Mouse (Mus musculus) megakaryocyte, embryonic 14.5 days (primary cell): ENCODE results near the gene Tmem132c. TPM values are rescaled to one million over a fixed set of nuclear protein-coding genes. Genes with fewer than 3 reads are reported as not detected.

Experiments
- H3K27me3 ChIP-seq: replicated peaks from 2 replicates; pipeline ENCODE3; 2012; ENCODE audit warnings: inconsistent platforms
- H3K36me3 ChIP-seq: replicated peaks from 2 replicates; pipeline ENCODE3; 2012; ENCODE audit warnings: low read length, inconsistent platforms, mixed read lengths
- H3K4me1 ChIP-seq: 2 replicates; pipeline ENCODE4 v1.6.1; 2012; ENCODE audit warnings: inconsistent platforms
- H3K4me3 ChIP-seq: replicated peaks from 2 replicates; pipeline ENCODE3; 2012; ENCODE audit warnings: moderate library complexity, mild to moderate bottlenecking, inconsistent platforms
- H3K9me3 ChIP-seq: 2 replicates; pipeline ENCODE4 v1.6.1; 2012; ENCODE audit warnings: inconsistent platforms
- FLI1 ChIP-seq: IDR thresholded peaks from 2 replicates; pipeline ENCODE4 v1.6.1; 2012; ENCODE audit warnings: low read length, inconsistent platforms, mixed read lengths
- GATA1 ChIP-seq: IDR thresholded peaks from 3 replicates; pipeline ENCODE4 v1.6.1; 2012; ENCODE audit warnings: mixed read lengths, low read length, inconsistent platforms, borderline replicate concordance
- polyA plus RNA-seq: library from polyadenylated mRNA; stranded (reverse); fragments of >175 nt; gene quantifications from 2 replicates; pipeline ENCODE4 v1.2.3, GENCODE M21; 2012; ENCODE audit warnings: low replicate concordance; ENCODE audit not compliant: insufficient read depth

Gene Tmem132c
- polyA plus RNA-seq: not detected in 2 replicates

DNA sequence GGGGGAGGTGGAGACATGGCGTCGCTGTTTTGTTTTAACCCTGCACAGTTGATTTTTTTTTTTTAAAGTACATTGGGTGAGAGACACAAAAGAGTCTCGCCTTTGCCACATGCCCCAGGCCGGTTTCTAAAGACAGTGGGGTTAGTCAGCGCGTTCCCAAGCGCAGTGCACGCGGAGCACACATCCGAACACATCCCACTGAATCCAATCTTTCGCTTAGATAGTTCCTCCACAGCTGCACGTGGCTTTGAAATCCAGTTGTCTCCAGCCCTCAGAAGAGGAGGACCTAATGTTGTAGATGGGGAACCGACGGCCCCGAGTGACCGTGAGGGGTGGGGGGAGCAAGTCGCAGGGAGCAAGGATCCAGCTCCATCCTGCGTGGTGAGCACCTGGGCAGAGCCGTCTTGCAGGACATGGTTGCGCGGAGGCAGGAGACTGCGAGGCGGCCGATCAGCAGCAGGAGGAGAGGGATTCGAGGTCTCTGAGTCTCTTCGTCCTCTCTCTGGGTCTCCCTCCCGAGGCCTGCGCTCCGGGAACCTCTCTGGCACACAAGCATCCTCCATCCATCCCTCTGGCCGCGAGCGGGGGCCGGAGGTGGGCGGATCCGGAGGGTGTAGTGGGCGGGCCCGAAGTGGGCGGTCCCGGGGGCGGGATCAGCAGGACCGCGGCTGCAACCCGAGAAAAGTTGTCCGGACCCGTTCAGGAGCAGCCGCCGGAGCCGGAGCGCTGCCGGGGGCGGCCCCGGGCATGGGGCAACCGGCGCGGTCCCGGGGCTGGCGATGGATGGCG is at the start of gene Tmem132c:
Tmem132c (plus strand) TSS at position 673 of the 789 bp plus-strand sequence.
- peaks cover 41% of the 10 kb centered on the region for H3K27me3 ChIP-seq
- peaks cover 7% of the 10 kb centered on the region; the same call in 1 of the 2 replicates for H3K4me1 ChIP-seq
- H3K9me3 ChIP-seq: peaks cover 47% of the 10 kb centered on the region
- H3K36me3 ChIP-seq: no peaks in the 10 kb centered on the region
- TF ChIP-seq GATA1: no peak
- no peak for TF ChIP-seq FLI1
- H3K4me3 ChIP-seq: peak within 1 kb of the TSS; percentile 66

DNA sequence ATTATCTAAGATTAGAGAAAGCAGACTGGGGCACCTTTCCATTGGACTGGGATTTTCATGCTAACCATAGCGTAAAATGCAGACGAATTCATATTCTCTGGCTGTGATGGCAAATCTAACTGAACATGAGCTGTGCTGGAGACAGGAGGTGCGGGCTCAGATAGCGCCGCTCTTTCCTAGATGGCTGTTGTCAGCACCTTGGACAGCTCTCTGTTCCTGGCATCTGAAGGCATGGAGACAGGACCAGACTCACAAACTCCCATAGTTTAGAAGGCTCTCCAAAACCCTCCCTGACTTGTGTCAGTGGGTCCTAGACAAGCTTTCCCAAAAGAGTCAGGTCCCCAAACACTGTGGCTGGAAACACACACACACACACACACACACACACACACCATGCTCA is 49.7 kb upstream of the Tmem132c start:
- Histone ChIP-seq H3K9me3 (peaks cover 72% of the 10 kb centered on the region), H3K36me3 (no peaks in the 10 kb centered on the region), H3K27me3 (no peaks in the 10 kb centered on the region), H3K4me1 (no peaks in the 10 kb centered on the region), H3K4me3 (no peak overlapping the region)
- TF ChIP-seq FLI1 (no peak), GATA1 (no peak)

GRCm38 (mm10) chr5:127198850-127199249 is 42.8 kb upstream of the Tmem132c start:
- H3K9me3 ChIP-seq: peaks cover 70% of the 10 kb centered on the region
- TF ChIP-seq GATA1 (no peak), FLI1 (no peak)
- no peaks in the 10 kb centered on the region for H3K4me1 ChIP-seq
- no peaks in the 10 kb centered on the region for H3K27me3 ChIP-seq
- H3K4me3 ChIP-seq: no peak overlapping the region
- H3K36me3 ChIP-seq: no peaks in the 10 kb centered on the region

DNA sequence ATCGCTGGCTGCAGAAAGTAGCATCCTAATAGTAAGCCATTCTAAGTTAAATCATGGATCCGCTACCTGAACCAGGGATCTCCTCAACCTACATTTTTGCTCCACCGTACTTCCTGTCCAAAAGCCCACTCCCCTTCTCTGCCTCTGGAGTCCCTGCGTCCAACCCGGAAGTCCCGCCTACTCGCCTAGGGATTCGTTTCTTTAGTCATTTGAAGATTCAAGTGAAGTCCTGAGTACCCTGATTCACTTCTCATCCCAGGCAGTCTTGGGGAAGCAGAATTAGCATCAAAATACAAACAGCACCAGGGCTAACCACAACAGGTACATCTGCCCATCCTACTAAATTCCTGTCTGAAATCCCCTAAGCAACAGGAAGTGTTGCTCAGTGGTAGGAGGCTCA is 36.7 kb upstream of the Tmem132c start:
- H3K36me3 ChIP-seq: no peaks in the 10 kb centered on the region
- H3K9me3 ChIP-seq: peaks cover 71% of the 10 kb centered on the region
- H3K4me3 ChIP-seq: no peak overlapping the region
- no peaks in the 10 kb centered on the region for H3K4me1 ChIP-seq
- TF ChIP-seq FLI1 (no peak), GATA1 (no peak)
- H3K27me3 ChIP-seq: no peaks in the 10 kb centered on the region

GRCm38 (mm10) chr5:127216389-127216788 is 25.2 kb upstream of the Tmem132c start:
- TF ChIP-seq FLI1 (no peak), GATA1 (no peak)
- Histone ChIP-seq H3K9me3 (peaks cover 71% of the 10 kb centered on the region), H3K4me1 (no peaks in the 10 kb centered on the region)

GRCm38 (mm10) chr5:127217725-127218124 is 23.9 kb upstream of the Tmem132c start:
- no peaks in the 10 kb centered on the region for H3K4me1 ChIP-seq
- no peaks in the 10 kb centered on the region for H3K36me3 ChIP-seq
- H3K27me3 ChIP-seq: no peaks in the 10 kb centered on the region
- no peak overlapping the region for H3K4me3 ChIP-seq
- TF ChIP-seq FLI1 (no peak), GATA1 (no peak)
- H3K9me3 ChIP-seq: peaks cover 76% of the 10 kb centered on the region

More at GRCm38 (mm10) chr5:127216389-127216788, 25.2 kb upstream of the Tmem132c start:
- H3K36me3 ChIP-seq: no peaks in the 10 kb centered on the region
- H3K4me3 ChIP-seq: no peak overlapping the region
- H3K27me3 ChIP-seq: no peaks in the 10 kb centered on the region

GRCm38 (mm10) chr5:127227929-127228595 is 13.5 kb upstream of the Tmem132c start:
- no peaks in the 10 kb centered on the region for H3K27me3 ChIP-seq
- H3K36me3 ChIP-seq: no peaks in the 10 kb centered on the region
- H3K4me3 ChIP-seq: no peak overlapping the region
- TF ChIP-seq GATA1: no peak
- H3K4me1 ChIP-seq: no peaks in the 10 kb centered on the region
- peaks cover 64% of the 10 kb centered on the region for H3K9me3 ChIP-seq

DNA sequence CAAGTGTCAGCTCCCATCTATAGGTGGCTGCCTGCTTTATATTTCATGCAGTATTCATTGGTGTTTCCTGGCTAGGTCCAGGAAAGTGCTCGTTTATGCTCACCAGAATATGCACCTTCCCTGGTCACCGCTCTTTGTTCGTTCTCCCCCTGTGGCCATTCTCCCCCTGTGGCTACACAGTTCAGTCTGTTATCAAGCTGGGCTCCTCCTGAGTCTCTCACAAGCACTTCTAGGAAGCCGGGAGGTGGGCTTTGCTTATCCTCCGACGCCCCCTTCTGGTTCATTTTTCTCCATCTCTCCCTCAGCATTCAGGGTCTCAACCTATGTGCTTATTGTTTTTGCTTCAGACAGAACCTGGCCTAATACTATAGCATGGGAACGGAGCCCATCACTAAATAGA is 6.9 kb upstream of the Tmem132c start:
- TF ChIP-seq FLI1 (no peak), GATA1 (no peak)
- H3K27me3 ChIP-seq: no peaks in the 10 kb centered on the region
- no peaks in the 10 kb centered on the region for H3K36me3 ChIP-seq
- H3K4me3 ChIP-seq: no peak overlapping the region
- peaks cover 36% of the 10 kb centered on the region for H3K9me3 ChIP-seq
- H3K4me1 ChIP-seq: no peaks in the 10 kb centered on the region

DNA sequence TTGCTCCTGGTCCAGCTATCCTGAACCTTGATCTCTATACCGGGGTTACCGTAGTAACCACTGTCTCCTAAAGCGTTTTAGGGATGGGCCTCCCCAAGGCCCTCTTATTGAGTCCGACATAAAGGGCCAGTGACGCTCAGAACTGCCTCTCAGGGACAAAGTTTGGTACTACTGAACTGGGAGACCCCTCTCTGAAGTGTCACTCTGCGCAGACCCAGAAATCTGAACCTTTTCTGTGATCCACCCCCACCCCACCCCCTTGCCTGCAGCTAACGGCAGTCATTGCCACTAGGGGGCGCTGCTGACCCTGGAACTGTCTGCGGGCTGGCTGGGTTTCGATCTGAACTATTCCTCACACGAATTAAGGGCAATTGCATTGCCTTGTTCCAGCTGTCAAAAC is 6.4 kb upstream of the Tmem132c start:
- Histone ChIP-seq H3K4me1 (no peaks in the 10 kb centered on the region), H3K27me3 (no peaks in the 10 kb centered on the region), H3K9me3 (peaks cover 33% of the 10 kb centered on the region), H3K4me3 (no peak overlapping the region), H3K36me3 (no peaks in the 10 kb centered on the region)
- TF ChIP-seq FLI1 (no peak), GATA1 (no peak)

- TF ChIP-seq GATA1 (no peak), FLI1 (no peak)
- Histone ChIP-seq H3K4me1 (peaks cover 7% of the 10 kb centered on the region; the same call in 1 of the 2 replicates), H3K4me3 (no peak overlapping the region), H3K27me3 (peaks cover 41% of the 10 kb centered on the region), H3K9me3 (peaks cover 47% of the 10 kb centered on the region), H3K36me3 (no peaks in the 10 kb centered on the region)
Observed at GRCm38 (mm10) chr5:127239706-127240105, 1.9 kb upstream of the Tmem132c start.
